Mouse (Mus musculus) ES-E14 (cell line): ENCODE measurements around the gene Rnasek.

ENCODE experiments used
- HCFC1 ChIP-seq: IDR thresholded peaks from 2 replicates; pipeline ENCODE4 v1.6.1; 2012; ENCODE audit warnings: low read length, inconsistent platforms, borderline replicate concordance; ENCODE audit not compliant: insufficient read depth
- ZNF384 ChIP-seq: IDR thresholded peaks from 2 replicates; pipeline ENCODE4 v1.6.1; 2012; ENCODE audit warnings: low read depth, low read length, inconsistent platforms

- TF ChIP-seq ZNF384 = no peak
- no peak for TF ChIP-seq HCFC1
Observed at GRCm38 (mm10) chr11:70214191-70214855, 25.3 kb downstream of the Rnasek start.
